Mouse (Mus musculus) liver, adult 2 months (tissue): ENCODE data around the gene Car6.

ENCODE experiments used
- CTCF ChIP-seq: fragments of 200-500 bp; IDR thresholded peaks from 2 replicates; pipeline ENCODE4 v1.5.1; 2011; ENCODE audit warnings: low read depth, low read length, control low read depth
- POLR2A ChIP-seq: fragments of 200-500 bp; IDR thresholded peaks from 2 replicates; pipeline ENCODE4 v1.6.1; 2011; ENCODE audit warnings: low read length, control low read depth; ENCODE audit not compliant: insufficient read depth; ENCODE audit errors: extremely low read depth

GRCm38 (mm10) chr4:150177122-150177521 is 24.0 kb downstream of the Car6 start:
- TF ChIP-seq CTCF (no peak), POLR2A (no peak)
